Mouse (Mus musculus) bone marrow, adult 2 months (tissue): ENCODE results near the gene Xpnpep2. TPM values are rescaled to one million over a fixed set of nuclear protein-coding genes. Genes with fewer than 3 reads are reported as not detected.
A peak's percentile ranks its signal among the peaks of the same experiment; 100 is the strongest.

Experiments used
- H3K27ac ChIP-seq: fragments of 200-500 bp; 2 replicates; pipeline ENCODE4 v1.5.1; 2012; ENCODE audit warnings: low read depth, mild to moderate bottlenecking, control low read depth, inconsistent platforms, low read length; ENCODE audit not compliant: control insufficient read depth, poor library complexity, insufficient read depth
- H3K4me1 ChIP-seq: fragments of 200-500 bp; 2 replicates; pipeline ENCODE4 v1.6.1; 2011; ENCODE audit warnings: low read length; ENCODE audit not compliant: control insufficient read depth, insufficient read depth
- H3K4me3 ChIP-seq: fragments of 200-500 bp; replicated peaks from 2 replicates; pipeline ENCODE3; 2011; ENCODE audit warnings: mild to moderate bottlenecking, low read depth, low read length, control low read depth; ENCODE audit not compliant: control insufficient read depth
- CTCF ChIP-seq: fragments of 200-500 bp; IDR thresholded peaks from 2 replicates; pipeline ENCODE4 v1.5.1; 2011; ENCODE audit warnings: low read length, control low read depth; ENCODE audit not compliant: control insufficient read depth, insufficient read depth
- POLR2A ChIP-seq: fragments of 200-500 bp; IDR thresholded peaks from 2 replicates; pipeline ENCODE4 v1.6.1; 2011; ENCODE audit warnings: low read depth, mild to moderate bottlenecking, control low read depth, low read length, borderline replicate concordance; ENCODE audit not compliant: control insufficient read depth
- WGBS: fragments of 180-500 bp; shearing (Covaris S2); methylation state at CpG from one replicate; pipeline ENCODE4 v1.1.7; 2018; 5-methylcytosine and 5-hydroxymethylcytosine counted together
- polyA plus RNA-seq: library from polyadenylated mRNA; stranded (reverse); fragments of >200 nt; gene quantifications from 2 replicates; pipeline ENCODE4 v1.2.4, GENCODE M21; 2011; ENCODE audit warnings: low replicate concordance; ENCODE audit not compliant: missing spikeins, insufficient read depth, insufficient read length

Xpnpep2 gene
- polyA plus RNA-seq, 1 experiment: not detected

- peak overlapping the region; percentile 77 for H3K27ac ChIP-seq
- 62% methylated on average over 6 of the region's 6 CpGs for WGBS
- no peak overlapping the region for H3K4me3 ChIP-seq
- peaks cover 9% of the 10 kb centered on the region for H3K4me1 ChIP-seq
- TF ChIP-seq POLR2A (no peak), CTCF (no peak)
Measured at GRCm38 (mm10) chrX:48138011-48138410, 29.5 kb downstream of the Xpnpep2 start.

- Histone ChIP-seq H3K27ac (peak overlapping the region; percentile 92), H3K4me1 (peaks cover 9% of the 10 kb centered on the region), H3K4me3 (peak overlapping the region; percentile 29)
- 18% methylated on average over 7 of the region's 7 CpGs for WGBS
- no peak for TF ChIP-seq CTCF
- no peak for TF ChIP-seq POLR2A
Measured at GRCm38 (mm10) chrX:48138539-48139275, 30.2 kb downstream of the Xpnpep2 start.

- no peak for TF ChIP-seq POLR2A
- no peak for TF ChIP-seq CTCF
- WGBS: 40% methylated on average over 14 of the region's 14 CpGs
- H3K27ac ChIP-seq: peak overlapping the region; percentile 85
- H3K4me3 ChIP-seq: peak overlapping the region; percentile 58
- peaks cover 9% of the 10 kb centered on the region for H3K4me1 ChIP-seq
Measured at GRCm38 (mm10) chrX:48139368-48140285, 31.1 kb downstream of the Xpnpep2 start.

GRCm38 (mm10) chrX:48140286-48140877, 31.9 kb downstream of the Xpnpep2 start:
- 13% methylated on average over 3 of the region's 3 CpGs for WGBS
- Histone ChIP-seq H3K27ac (peak overlapping the region; percentile 85), H3K4me3 (no peak overlapping the region), H3K4me1 (peaks cover 11% of the 10 kb centered on the region)
- TF ChIP-seq CTCF (no peak), POLR2A (no peak)

GRCm38 (mm10) chrX:48141481-48141880, 33.0 kb downstream of the Xpnpep2 start:
- 20% methylated on average over 6 of the region's 6 CpGs for WGBS
- Histone ChIP-seq H3K4me3 (no peak overlapping the region), H3K4me1 (peaks cover 14% of the 10 kb centered on the region), H3K27ac (peak overlapping the region; percentile 85)
- TF ChIP-seq POLR2A: no peak

- Histone ChIP-seq H3K4me3 (peak overlapping the region; percentile 52), H3K27ac (peak overlapping the region; percentile 90), H3K4me1 (peaks cover 12% of the 10 kb centered on the region)
- 11% methylated on average over 26 of the region's 26 CpGs for WGBS
- TF ChIP-seq POLR2A (0 out of 2 replicates have a peak, but pooled peaks have one; percentile 52), CTCF (no peak)
Measured at GRCm38 (mm10) chrX:48143415-48144335, 35.1 kb downstream of the Xpnpep2 start.

GRCm38 (mm10) chrX:48146262-48146661, 37.7 kb downstream of the Xpnpep2 start, which contains the start of gene Sash3:
Gene Sash3 (plus strand): TSS chrX:48146436.
- H3K4me1 ChIP-seq: peaks cover 13% of the 10 kb centered on the region

More at GRCm38 (mm10) chrX:48146262-48146661, 37.7 kb downstream of the Xpnpep2 start, which contains the start of gene Sash3:
- H3K27ac ChIP-seq: peak within 1 kb of the TSS; percentile 93
- 19% methylated on average over 4 of the region's 4 CpGs for WGBS
- TF ChIP-seq POLR2A: peak; percentile 83; the same call in 1 of the 2 replicates
- no peak for TF ChIP-seq CTCF
- peak within 1 kb of the TSS; percentile 90 for H3K4me3 ChIP-seq
